Mouse (Mus musculus): ENCODE measurements around the gene Ccin.

Ccin gene

GRCm38 (mm10) chr4:43983181-43983580, at the start of gene Ccin:
Ccin (plus strand) TSS chr4:43983483.
- no peak for DNase-seq

DNA sequence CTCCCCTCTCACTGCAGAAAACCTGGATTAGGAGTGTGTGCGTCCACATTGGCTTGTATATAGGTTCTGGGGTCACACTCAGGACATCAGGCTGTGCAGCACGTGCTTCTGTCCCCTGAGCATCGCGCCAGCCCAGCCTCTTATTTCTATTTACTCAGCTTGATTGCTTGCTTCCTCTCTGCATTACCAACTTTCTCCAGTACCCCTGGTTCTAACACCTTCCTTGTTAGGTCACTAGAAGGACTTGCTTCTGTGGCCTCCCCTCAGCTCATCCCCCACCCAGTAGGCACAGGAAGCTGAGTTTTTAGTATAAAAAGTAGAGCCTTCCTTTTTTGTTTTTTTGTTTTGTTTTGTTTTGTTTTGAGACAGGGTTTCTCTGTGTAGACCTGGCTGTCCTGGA, 47.1 kb upstream of the Ccin start:
- DNase-seq = no peak

- DNase-seq = no peak
Measured at GRCm38 (mm10) chr4:43936749-43937674, 46.3 kb upstream of the Ccin start.

DNA sequence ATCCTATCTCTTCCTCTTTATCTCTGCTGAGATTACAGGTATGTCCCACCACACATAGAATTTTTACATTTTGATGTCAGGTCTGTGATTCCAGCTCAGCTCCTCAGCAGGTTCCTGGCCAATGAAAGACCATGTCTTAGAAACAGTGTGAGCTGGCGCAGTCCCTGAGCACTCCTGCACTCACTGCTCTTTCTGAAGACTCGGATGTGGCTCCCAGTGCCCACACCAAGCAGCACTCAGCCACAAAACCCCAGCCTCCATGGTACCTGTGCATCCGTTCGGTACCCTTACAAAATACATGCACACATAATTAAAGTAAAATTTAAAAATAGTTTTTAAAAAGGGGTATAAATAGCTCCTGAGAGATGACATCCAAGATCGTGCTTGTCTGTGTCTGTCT, 42.0 kb upstream of the Ccin start:
- no peak for DNase-seq

GRCm38 (mm10) chr4:43942421-43942820, 40.9 kb upstream of the Ccin start:
- DNase-seq = no peak

DNA sequence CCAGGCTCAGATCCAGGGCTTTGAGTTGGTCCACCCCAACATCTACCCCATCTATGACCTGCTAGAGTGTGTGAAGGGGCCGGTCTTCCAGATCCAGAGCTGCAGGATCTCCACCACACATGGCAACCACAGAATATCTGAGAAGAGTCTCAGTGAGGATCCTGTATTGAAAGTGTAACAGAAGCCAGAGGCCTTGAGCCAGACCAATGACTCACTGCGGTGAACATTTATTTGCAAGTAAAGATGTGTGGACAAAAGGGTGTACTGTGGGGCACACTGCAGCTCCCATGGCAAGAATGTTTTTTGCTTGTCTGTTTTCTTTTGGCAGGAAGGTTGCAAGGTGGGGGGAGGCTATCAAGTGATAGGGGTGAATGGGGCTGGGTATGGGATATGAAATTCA, 35.7 kb upstream of the Ccin start:
- no peak for DNase-seq

GRCm38 (mm10) chr4:43957292-43957845, 25.9 kb upstream of the Ccin start, which contains the start of gene Glipr2:
Glipr2 (plus strand) TSS chr4:43957401.
- peak in 1 of 2 experiments; percentile 61 for DNase-seq

GRCm38 (mm10) chr4:43957846-43958461, 25.3 kb upstream of the Ccin start:
- DNase-seq = no peak

GRCm38 (mm10) chr4:43959523-43960179, 23.6 kb upstream of the Ccin start:
- no peak for DNase-seq

DNA sequence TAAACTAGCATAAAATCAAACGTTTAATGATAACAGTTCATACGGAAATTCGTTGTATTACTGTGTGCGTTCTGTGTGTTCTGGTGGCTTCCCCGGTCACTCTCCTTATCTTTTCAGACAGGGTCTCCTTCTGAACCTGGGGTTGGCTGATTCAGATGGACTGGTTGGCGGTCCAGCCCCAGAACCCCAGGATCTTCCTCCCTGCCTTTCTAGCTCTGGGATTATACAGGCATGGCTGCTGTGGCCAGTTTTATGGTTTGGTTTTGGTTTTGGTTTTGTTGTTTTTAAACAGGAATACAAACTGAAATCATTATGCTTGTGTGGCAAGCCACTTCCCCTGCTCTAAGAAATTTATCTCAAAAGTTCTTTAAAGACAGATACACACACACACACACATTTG, 23.1 kb upstream of the Ccin start:
- no peak for DNase-seq

GRCm38 (mm10) chr4:43964326-43964833, 18.9 kb upstream of the Ccin start:
- peak; percentile 54 to 56 for DNase-seq

DNA sequence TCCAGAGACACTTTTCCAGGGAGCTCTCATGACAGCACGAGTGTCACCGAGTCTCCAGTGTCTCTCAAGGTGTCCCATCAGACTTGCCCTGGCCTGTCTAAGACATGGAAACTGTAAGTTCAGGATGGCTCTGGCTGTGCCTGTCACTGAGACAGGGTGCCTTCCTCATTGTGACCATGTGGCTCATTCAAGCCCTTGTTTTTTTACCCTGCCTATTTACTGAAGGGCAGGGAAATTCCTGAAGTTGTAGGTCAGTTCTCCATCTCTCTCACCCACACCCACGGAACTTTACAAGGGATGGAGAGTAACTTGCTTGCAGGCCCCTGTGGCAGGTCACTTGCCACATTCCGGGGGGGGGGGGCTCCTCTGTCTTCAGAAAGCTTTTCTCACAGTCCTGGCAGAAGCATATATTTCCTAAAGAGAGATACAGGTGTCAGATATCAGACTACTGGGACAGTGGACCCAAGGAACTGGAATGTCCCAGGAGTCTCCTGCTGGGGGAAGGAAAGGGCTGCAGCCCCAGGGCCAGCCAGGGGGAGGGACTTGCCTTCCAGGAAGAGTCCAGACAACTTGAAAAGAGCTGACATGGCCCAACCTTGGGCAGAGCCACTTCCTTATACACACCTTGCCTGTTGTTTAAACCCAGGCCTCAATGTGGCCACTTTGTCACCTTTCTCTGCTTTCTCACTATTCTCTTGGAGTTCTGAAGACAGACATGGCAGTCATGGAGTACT, 18.2 kb upstream of the Ccin start:
- DNase-seq = no peak

DNA sequence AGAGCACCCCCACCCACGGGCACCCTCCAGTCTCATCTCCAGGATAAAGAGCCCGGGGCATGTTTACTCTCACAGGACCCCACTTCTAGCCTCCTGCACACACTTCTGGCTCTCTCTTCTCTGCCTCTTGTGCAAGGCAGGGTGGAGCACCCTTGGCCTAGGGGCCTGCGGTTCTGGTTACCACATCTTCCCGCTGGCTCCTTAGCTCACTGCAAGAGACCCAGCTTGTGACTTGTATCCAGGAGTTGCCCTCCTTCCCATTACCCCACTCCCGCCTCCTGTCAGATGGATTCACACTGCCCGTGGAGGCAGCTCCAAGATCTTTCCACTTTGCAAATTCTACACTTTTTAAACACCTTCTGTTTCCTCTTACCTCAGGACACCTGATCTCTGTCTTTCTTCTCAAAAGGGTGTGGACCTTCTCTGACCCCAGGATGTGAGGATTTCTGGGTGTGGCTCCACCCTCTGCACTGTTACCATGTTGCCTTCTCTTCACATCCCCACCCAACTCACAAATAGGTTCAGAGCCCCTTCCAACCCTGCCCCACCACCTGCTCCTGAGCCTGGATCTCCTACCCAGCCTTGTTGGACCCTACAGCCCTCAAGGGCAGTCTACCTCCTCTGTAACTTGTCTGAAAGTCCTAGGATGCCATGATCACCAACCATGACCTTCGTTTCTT, 17.3 kb upstream of the Ccin start:
- no peak for DNase-seq

DNA sequence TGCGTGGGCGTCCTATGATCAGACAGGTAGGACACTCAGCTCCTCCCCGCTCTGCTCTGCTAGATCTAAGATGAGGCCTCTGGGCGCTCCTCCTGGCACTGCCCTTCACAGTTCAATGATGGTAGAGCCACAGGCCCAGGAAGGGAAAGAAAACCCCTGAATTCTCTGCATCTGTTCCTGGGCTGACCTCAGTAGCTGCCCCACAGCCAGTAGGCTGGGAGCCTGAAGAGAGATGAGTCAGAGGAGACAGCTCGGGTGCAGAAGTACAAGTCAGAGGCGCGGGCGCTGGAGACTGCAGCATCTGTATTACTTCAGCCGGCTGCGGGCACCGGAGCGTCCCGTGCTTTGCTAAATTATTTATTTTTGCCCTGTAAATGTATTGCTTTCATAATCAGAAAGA, 14.6 kb upstream of the Ccin start:
- peak; percentile 66 to 72 for DNase-seq

GRCm38 (mm10) chr4:43969373-43969772, 13.9 kb upstream of the Ccin start:
- no peak for DNase-seq

GRCm38 (mm10) chr4:43970393-43971330, 12.6 kb upstream of the Ccin start:
- no peak for DNase-seq

GRCm38 (mm10) chr4:43971541-43972136, 11.6 kb upstream of the Ccin start:
- DNase-seq = no peak

- DNase-seq = peak; percentile 19 to 57
Measured at GRCm38 (mm10) chr4:43972137-43972591, 11.1 kb upstream of the Ccin start.

- DNase-seq = no peak
Measured at GRCm38 (mm10) chr4:43973526-43973981, 9.7 kb upstream of the Ccin start.
